Comparison of ENCODE assay signal across 24 mouse cellular contexts in genomic region chr3:97300370-97300769, GRCm38 (mm10). TPM values are rescaled to one million over a fixed set of nuclear protein-coding genes. Genes with fewer than 3 reads are reported as not detected.
DNase-seq lines count a peak whose midpoint lies in the region; ATAC-seq and TF ChIP-seq lines count a peak whose summit lies in the region.
"Had no signal": no experiment of that assay in that cellular context is flagged by ENCODE, and none has a peak within 500 bp of the region (broad histone marks: within the 10 kb centered on the region; RNA-seq: fewer than 3 reads in every experiment).

No protein-coding gene starts in this region.

- H3K27me3 ChIP-seq in C2C12 (ENCODE audit: control insufficient read depth, insufficient read depth, insufficient read length) = no peaks in the 10 kb centered on the region
- no peaks in the 10 kb centered on the region for H3K27me3 ChIP-seq in intestine, embryonic 15.5 days (replicated peaks)
- no peaks in the 10 kb centered on the region for H3K27me3 ChIP-seq in liver, embryonic 11.5 days (replicated peaks; ENCODE audit: control insufficient read depth, insufficient read depth, low read length)
- H3K27me3 ChIP-seq: embryonic facial prominence, embryonic 15.5 days; heart, embryonic 15.5 days; hindbrain, embryonic 13.5 days had no signal

- H3K4me1 ChIP-seq in intestine, embryonic 15.5 days (replicated peaks) = peaks cover 10% of the 10 kb centered on the region
- H3K4me1 ChIP-seq in liver, embryonic 11.5 days (replicated peaks; ENCODE audit: control insufficient read depth, insufficient read depth, low read length) = no peaks in the 10 kb centered on the region

- DNase-seq in adrenal gland, adult 2 months = peak; percentile 71
- no peak for DNase-seq in adrenal gland, postnatal 4 days (ENCODE audit: low spot score in 2 of 2)
- peak; percentile 47 for DNase-seq in adrenal gland, adult 8-10 months
- DNase-seq in adrenal gland, postnatal 36 days = peak; percentile 46 to 61
- DNase-seq in liver, embryonic 11.5 days (ENCODE audit: low spot score) = no peak
- no peak for DNase-seq in right cerebral cortex, postnatal 36 days (ENCODE audit: low spot score in 2 of 2)
- DNase-seq: cerebellum, adult 11 months; cerebellum, adult 8-10 months; cerebellum, postnatal 14 days; embryo, embryonic 11 days; gastrocnemius, postnatal 36 days; heart, adult 18-20 months; heart, postnatal 14 days; kidney, adult 18-20 months had no signal

- no peak for TF ChIP-seq CTCF in C2C12 (IDR thresholded peaks at IDR 0.05; ENCODE audit: control insufficient read depth, insufficient read depth, insufficient read length)

- H3K4me2 ChIP-seq in intestine, embryonic 15.5 days (replicated peaks) = no peak overlapping the region
- no peak overlapping the region for H3K4me2 ChIP-seq in liver, embryonic 11.5 days
- H3K4me2 ChIP-seq: embryonic facial prominence, embryonic 15.5 days; heart, embryonic 11.5 days; heart, embryonic 15.5 days; hindbrain, embryonic 13.5 days had no signal

- ATAC-seq in intestine, embryonic 15.5 days = no peak
- ATAC-seq in liver, embryonic 11.5 days (replicated peaks; ENCODE audit: low FRiP score) = no peak
- ATAC-seq: forebrain, embryonic 14.5 days; hindbrain, postnatal 0 days had no signal

- no peak overlapping the region for H3K27ac ChIP-seq in intestine, embryonic 15.5 days
- H3K27ac ChIP-seq in liver, embryonic 11.5 days (ENCODE audit: low read depth, low read length) = no peak overlapping the region
- H3K27ac ChIP-seq: embryonic facial prominence, embryonic 15.5 days; forebrain, embryonic 10.5 days; heart, embryonic 15.5 days; hindbrain, embryonic 13.5 days; hindbrain, postnatal 0 days had no signal

- no peak overlapping the region for H3K4me3 ChIP-seq in C2C12 (ENCODE audit: insufficient read depth, poor library complexity, severe bottlenecking)
- H3K4me3 ChIP-seq in intestine, embryonic 15.5 days (replicated peaks) = no peak overlapping the region
- no peak overlapping the region for H3K4me3 ChIP-seq in liver, embryonic 11.5 days (ENCODE audit: low read depth, low read length)
- H3K4me3 ChIP-seq: embryonic facial prominence, embryonic 15.5 days; erythroblast, embryonic 14.5 days; forebrain, embryonic 10.5 days; heart, embryonic 15.5 days; hindbrain, embryonic 13.5 days had no signal

- no peaks in the 10 kb centered on the region for H3K9me3 ChIP-seq in intestine, embryonic 15.5 days
- no peaks in the 10 kb centered on the region; the same call in 1 of the 2 replicates for H3K9me3 ChIP-seq in liver, embryonic 11.5 days (ENCODE audit: control insufficient read depth, low read length)
- H3K9me3 ChIP-seq: embryonic facial prominence, embryonic 15.5 days; heart, embryonic 15.5 days had no signal

- no peaks in the 10 kb centered on the region for H3K79me3 ChIP-seq in C2C12 (ENCODE audit: low read depth)

- H3K9ac ChIP-seq in intestine, embryonic 15.5 days = no peak overlapping the region
- H3K9ac ChIP-seq in liver, embryonic 11.5 days (ENCODE audit: low read depth, low read length) = no peak overlapping the region
- H3K9ac ChIP-seq: embryonic facial prominence, embryonic 15.5 days; heart, embryonic 15.5 days; hindbrain, embryonic 13.5 days had no signal

- no peak overlapping the region for H3ac ChIP-seq in C2C12 (ENCODE audit: control insufficient read depth, insufficient read length, low read depth)

- H3K79me2 ChIP-seq in C2C12 (ENCODE audit: control insufficient read depth, insufficient read depth) = no peaks in the 10 kb centered on the region

- 86% methylated on average over 7 of the region's 7 CpGs for WGBS in intestine, embryonic 15.5 days
- WGBS in liver, embryonic 11.5 days = 86% methylated on average over 7 of the region's 7 CpGs

- no peaks in the 10 kb centered on the region for H3K36me3 ChIP-seq in C2C12 (ENCODE audit: control insufficient read depth, insufficient read depth)
- no peaks in the 10 kb centered on the region for H3K36me3 ChIP-seq in intestine, embryonic 15.5 days
- no peaks in the 10 kb centered on the region for H3K36me3 ChIP-seq in liver, embryonic 11.5 days (ENCODE audit: control insufficient read depth, insufficient read depth, low read length)
- H3K36me3 ChIP-seq: embryonic facial prominence, embryonic 15.5 days; heart, embryonic 15.5 days; hindbrain, embryonic 13.5 days had no signal

TF ChIP-seq in C2C12, 6 proteins besides CTCF, POLR2A, EP300 and RAD21:
- TF ChIP-seq FOSL1 (IDR thresholded peaks at IDR 0.05; ENCODE audit: insufficient read depth, low read length, poor library complexity, severe bottlenecking) (peak; percentile 35), MYOG (IDR thresholded peaks at IDR 0.05; ENCODE audit: control insufficient read depth, extremely low read depth, insufficient read length) (no peak), CEBPB (IDR thresholded peaks at IDR 0.05; ENCODE audit: low read depth) (no peak)

RNA-seq across cellular contexts. Expression of gene Bcl9, which starts 2.7 kb away (rescaled TPM):
- 10 to 100 TPM; 13.1 to 16.9 TPM for total RNA-seq in adrenal gland, adult 2 months (2021)
- 10.2 and 14.4 TPM in 2 replicates for polyA plus RNA-seq in adrenal gland, adult 2 months (2012; rRNA removed)
- total RNA-seq in adrenal gland, postnatal 4 days (2021) = 10 to 100 TPM; 38.0 to 46.6 TPM
- 4.9 TPM for polyA plus RNA-seq in C2C12 (2012; fragmentation: generic; extraction: Trizol)
- 10 to 100 TPM; 19.2 to 27.4 (median 25.3) TPM for total RNA-seq in adrenal gland, adult 8-10 months (2022)
- total RNA-seq in adrenal gland, postnatal 36 days (2021) = 10 to 100 TPM; 12.3 to 17.2 TPM
- polyA plus RNA-seq in intestine, embryonic 15.5 days (2015; fragmentation: Nextera tagmentation; extraction: Ambion mirVana) = 46.2 and 47.0 TPM in 2 replicates
- polyA plus RNA-seq in liver, embryonic 11.5 days (2014; fragmentation: Nextera tagmentation; extraction: Ambion mirVana) = 17.9 and 21.3 TPM in 2 replicates

Comparison
In these comparisons a context has a peak if more than half of its experiments do, and no peak if none do; other contexts are left out.
1. DNase-seq: peak in adrenal gland, adult 2 months (single experiment), adrenal gland, adult 8-10 months (single experiment) and adrenal gland, postnatal 36 days (2 of 2); none in adrenal gland, postnatal 4 days (0 of 2), liver, embryonic 11.5 days (single experiment) and right cerebral cortex, postnatal 36 days (0 of 2).